Mouse (Mus musculus): ENCODE measurements around the gene Tex21. TPM values are rescaled to one million over a fixed set of nuclear protein-coding genes. Genes with fewer than 3 reads are reported as not detected.
A peak's percentile ranks its signal among the peaks of the same experiment; 100 is the strongest.

Tex21 gene
- not detected in 2 replicates for total RNA-seq (2014; rRNA removed; ENCODE audit: low replicate concordance)
- polyA plus RNA-seq (2015; fragmentation: Nextera tagmentation; extraction: Ambion mirVana), result 0.07 and 0.11 TPM in 2 replicates

GRCm38 (mm10) chr12:76246646-76247045 lies at the start of gene Tex21:
TSS of gene Tex21 (minus strand) at chr12:76246746.
- TF ChIP-seq EP300 (IDR thresholded peaks at IDR 0.05; ENCODE audit: low read depth), result no peak
- no peak for TF ChIP-seq CTCF (IDR thresholded peaks at IDR 0.05; ENCODE audit: low read depth)
- Histone ChIP-seq H3K4me1 (ENCODE audit: control insufficient read depth, insufficient read depth) (no peaks in the 10 kb centered on the region), H3K36me3 (replicated peaks; ENCODE audit: control insufficient read depth, insufficient read depth, low read length) (no peaks in the 10 kb centered on the region), H3K9ac (replicated peaks; ENCODE audit: low read depth, low read length) (no peak within 1 kb of the TSS), H3K9me3 (replicated peaks; ENCODE audit: control insufficient read depth, low read length) (no peaks in the 10 kb centered on the region), H3K4me2 (ENCODE audit: low read depth, low read length) (no peak within 1 kb of the TSS), H3K27ac (ENCODE audit: low read depth) (no peak within 1 kb of the TSS), H3K27me3 (ENCODE audit: control insufficient read depth, insufficient read depth, low read length) (no peaks in the 10 kb centered on the region), H3K4me3 (ENCODE audit: low read depth, low read length) (no peak within 1 kb of the TSS)
- no peak for ATAC-seq (ENCODE audit: insufficient read depth, low read depth)
- DNase-seq (ENCODE audit: low spot score), result no peak
- WGBS, result 79% methylated on average over 6 of the region's 6 CpGs

DNA sequence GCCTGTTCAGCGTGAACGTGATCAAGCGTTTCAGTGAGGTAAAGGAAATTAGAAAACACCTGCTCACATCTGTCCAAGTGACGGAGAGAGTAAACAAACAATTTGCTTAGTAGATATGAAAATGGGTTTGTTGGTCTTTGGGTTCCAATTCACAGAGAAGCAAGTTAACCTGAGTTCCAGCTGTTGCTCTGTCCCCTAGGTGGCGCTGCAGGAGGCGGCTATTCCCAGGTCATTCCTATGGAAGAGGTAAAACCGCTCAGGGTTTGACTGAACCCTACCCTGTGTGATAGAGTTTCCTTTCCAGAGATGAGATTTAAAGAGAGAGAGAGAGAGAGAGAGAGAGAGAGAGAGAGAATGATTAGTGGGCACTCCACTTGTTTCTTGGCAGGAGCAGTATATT lies 46.6 kb upstream of the Tex21 start:
- H3K4me3 ChIP-seq (ENCODE audit: low read depth, low read length), result no peak overlapping the region
- WGBS, result 41% methylated on average over 7 of the region's 7 CpGs
- no peak overlapping the region for H3K27ac ChIP-seq (ENCODE audit: low read depth)
- no peaks in the 10 kb centered on the region for H3K27me3 ChIP-seq (ENCODE audit: control insufficient read depth, insufficient read depth, low read length)
- ATAC-seq (ENCODE audit: insufficient read depth, low read depth), result 0 out of 2 replicates have a peak, but pooled peaks have one; percentile 49
- TF ChIP-seq CTCF (IDR thresholded peaks at IDR 0.05; ENCODE audit: low read depth) (peak; percentile 81), EP300 (IDR thresholded peaks at IDR 0.05; ENCODE audit: low read depth) (no peak)
- no peak overlapping the region for H3K9ac ChIP-seq (replicated peaks; ENCODE audit: low read depth, low read length)
- H3K9me3 ChIP-seq (replicated peaks; ENCODE audit: control insufficient read depth, low read length), result no peaks in the 10 kb centered on the region
- H3K36me3 ChIP-seq (replicated peaks; ENCODE audit: control insufficient read depth, insufficient read depth, low read length), result peaks cover 78% of the 10 kb centered on the region
- H3K4me1 ChIP-seq (ENCODE audit: control insufficient read depth, insufficient read depth), result no peaks in the 10 kb centered on the region
- peak; percentile 38 for DNase-seq (ENCODE audit: low spot score)
- no peak overlapping the region for H3K4me2 ChIP-seq (ENCODE audit: low read depth, low read length)

GRCm38 (mm10) chr12:76290271-76290670 lies 43.7 kb upstream of the Tex21 start:
- Histone ChIP-seq H3K9me3 (replicated peaks; ENCODE audit: control insufficient read depth, low read length) (no peaks in the 10 kb centered on the region), H3K27ac (ENCODE audit: low read depth) (no peak overlapping the region), H3K4me3 (ENCODE audit: low read depth, low read length) (no peak overlapping the region), H3K4me2 (ENCODE audit: low read depth, low read length) (no peak overlapping the region), H3K36me3 (replicated peaks; ENCODE audit: control insufficient read depth, insufficient read depth, low read length) (peaks cover 69% of the 10 kb centered on the region), H3K27me3 (ENCODE audit: control insufficient read depth, insufficient read depth, low read length) (no peaks in the 10 kb centered on the region), H3K4me1 (ENCODE audit: control insufficient read depth, insufficient read depth) (no peaks in the 10 kb centered on the region), H3K9ac (replicated peaks; ENCODE audit: low read depth, low read length) (no peak overlapping the region)
- no peak for TF ChIP-seq EP300 (IDR thresholded peaks at IDR 0.05; ENCODE audit: low read depth)
- peak; percentile 19; the same call in 1 of the 2 replicates for TF ChIP-seq CTCF (IDR thresholded peaks at IDR 0.05; ENCODE audit: low read depth)
- DNase-seq (ENCODE audit: low spot score) (no peak), ATAC-seq (ENCODE audit: insufficient read depth, low read depth) (no peak)
- 94% methylated on average over 2 of the region's 2 CpGs for WGBS

DNA sequence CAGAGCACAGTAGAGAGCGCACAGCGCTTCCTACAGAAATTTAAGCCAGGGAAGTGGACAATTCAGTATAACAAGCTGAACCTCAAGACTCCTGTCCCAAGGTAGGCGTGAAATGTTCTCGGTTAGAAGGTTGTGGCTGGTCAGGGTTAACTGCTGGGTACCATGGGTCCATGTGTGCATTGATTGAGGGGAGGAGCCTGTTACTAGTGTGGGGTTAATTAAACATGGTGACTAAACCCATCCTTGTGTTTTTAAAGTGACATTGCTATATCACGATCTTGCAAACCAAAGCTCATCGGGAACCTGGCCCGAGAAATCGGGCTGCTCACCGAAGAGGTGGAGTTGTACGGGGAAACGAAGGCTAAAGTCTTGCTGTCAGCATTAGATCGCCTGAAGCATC lies 42.9 kb upstream of the Tex21 start:
- Histone ChIP-seq H3K9me3 (replicated peaks; ENCODE audit: control insufficient read depth, low read length) (no peaks in the 10 kb centered on the region), H3K9ac (replicated peaks; ENCODE audit: low read depth, low read length) (no peak overlapping the region), H3K27ac (ENCODE audit: low read depth) (no peak overlapping the region), H3K4me2 (ENCODE audit: low read depth, low read length) (no peak overlapping the region), H3K36me3 (replicated peaks; ENCODE audit: control insufficient read depth, insufficient read depth, low read length) (peaks cover 66% of the 10 kb centered on the region), H3K27me3 (ENCODE audit: control insufficient read depth, insufficient read depth, low read length) (no peaks in the 10 kb centered on the region), H3K4me1 (ENCODE audit: control insufficient read depth, insufficient read depth) (no peaks in the 10 kb centered on the region), H3K4me3 (ENCODE audit: low read depth, low read length) (no peak overlapping the region)
- ATAC-seq (ENCODE audit: insufficient read depth, low read depth), result no peak
- TF ChIP-seq CTCF (IDR thresholded peaks at IDR 0.05; ENCODE audit: low read depth) (no peak), EP300 (IDR thresholded peaks at IDR 0.05; ENCODE audit: low read depth) (no peak)
- no peak for DNase-seq (ENCODE audit: low spot score)
- 91% methylated on average over 12 of the region's 12 CpGs for WGBS

DNA sequence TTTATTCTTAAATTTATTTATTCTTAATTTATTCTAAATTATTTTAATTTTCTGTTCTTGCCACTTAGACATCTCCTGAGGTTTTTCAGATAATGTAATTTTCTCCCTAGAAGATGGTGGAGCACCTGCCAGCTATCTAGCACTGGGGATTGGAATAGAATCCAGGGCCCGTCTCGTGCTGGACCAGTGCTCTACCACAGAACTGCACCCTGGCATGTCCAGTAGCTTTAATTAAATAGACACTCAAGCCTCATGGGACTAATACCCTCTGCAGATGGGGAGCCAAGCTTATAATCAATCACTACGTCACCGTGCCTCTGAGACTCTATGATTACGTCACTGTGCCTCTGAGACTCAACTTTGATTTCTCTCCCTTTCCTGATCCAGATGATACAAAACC lies 41.9 kb upstream of the Tex21 start:
- Histone ChIP-seq H3K4me1 (ENCODE audit: control insufficient read depth, insufficient read depth) (no peaks in the 10 kb centered on the region), H3K4me3 (ENCODE audit: low read depth, low read length) (no peak overlapping the region), H3K9ac (replicated peaks; ENCODE audit: low read depth, low read length) (no peak overlapping the region), H3K27ac (ENCODE audit: low read depth) (no peak overlapping the region), H3K9me3 (replicated peaks; ENCODE audit: control insufficient read depth, low read length) (no peaks in the 10 kb centered on the region), H3K4me2 (ENCODE audit: low read depth, low read length) (no peak overlapping the region), H3K27me3 (ENCODE audit: control insufficient read depth, insufficient read depth, low read length) (no peaks in the 10 kb centered on the region), H3K36me3 (replicated peaks; ENCODE audit: control insufficient read depth, insufficient read depth, low read length) (peaks cover 64% of the 10 kb centered on the region)
- DNase-seq (ENCODE audit: low spot score) (no peak), ATAC-seq (ENCODE audit: insufficient read depth, low read depth) (no peak)
- TF ChIP-seq EP300 (IDR thresholded peaks at IDR 0.05; ENCODE audit: low read depth), result no peak
- TF ChIP-seq CTCF (IDR thresholded peaks at IDR 0.05; ENCODE audit: low read depth), result no peak
- WGBS, result 93% methylated on average over 5 of the region's 5 CpGs

DNA sequence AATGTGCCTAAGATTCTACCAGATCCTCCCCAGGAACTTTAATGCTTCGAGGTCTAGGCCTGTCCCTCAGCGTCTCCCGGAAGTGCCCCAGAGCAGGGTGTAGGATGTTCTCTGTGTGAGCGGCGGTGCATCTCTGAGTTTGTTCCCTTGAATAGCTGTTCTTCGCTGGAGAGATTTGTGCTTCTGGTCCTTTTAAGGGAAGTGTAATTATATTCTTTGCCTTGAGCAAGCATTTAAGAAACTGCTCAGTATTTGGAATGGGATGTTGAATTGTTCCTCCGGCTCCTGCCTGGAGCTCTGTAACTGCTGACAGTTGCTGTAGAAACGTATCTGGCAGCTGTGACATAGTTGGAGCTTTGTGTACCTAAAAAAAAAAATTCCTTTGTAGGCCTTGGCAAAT lies 41.4 kb upstream of the Tex21 start:
- H3K27ac ChIP-seq (ENCODE audit: low read depth), result no peak overlapping the region
- 81% methylated on average over 8 of the region's 8 CpGs for WGBS
- no peaks in the 10 kb centered on the region for H3K4me1 ChIP-seq (ENCODE audit: control insufficient read depth, insufficient read depth)
- no peak overlapping the region for H3K4me2 ChIP-seq (ENCODE audit: low read depth, low read length)
- TF ChIP-seq EP300 (IDR thresholded peaks at IDR 0.05; ENCODE audit: low read depth) (no peak), CTCF (IDR thresholded peaks at IDR 0.05; ENCODE audit: low read depth) (no peak)
- DNase-seq (ENCODE audit: low spot score) (no peak), ATAC-seq (ENCODE audit: insufficient read depth, low read depth) (no peak)
- no peak overlapping the region for H3K4me3 ChIP-seq (ENCODE audit: low read depth, low read length)
- no peak overlapping the region for H3K9ac ChIP-seq (replicated peaks; ENCODE audit: low read depth, low read length)
- no peaks in the 10 kb centered on the region for H3K27me3 ChIP-seq (ENCODE audit: control insufficient read depth, insufficient read depth, low read length)
- H3K36me3 ChIP-seq (replicated peaks; ENCODE audit: control insufficient read depth, insufficient read depth, low read length), result peaks cover 68% of the 10 kb centered on the region
- H3K9me3 ChIP-seq (replicated peaks; ENCODE audit: control insufficient read depth, low read length), result no peaks in the 10 kb centered on the region

Data from heart, postnatal 0 days (tissue).